Mouse (Mus musculus) small intestine, adult 2 months (tissue): ENCODE measurements around the gene Smg8.

Experiments
- CTCF ChIP-seq: fragments of 200-500 bp; IDR thresholded peaks from 2 replicates; pipeline ENCODE4 v1.5.1; 2012; ENCODE audit warnings: low read depth, mild to moderate bottlenecking, control low read depth, inconsistent platforms, low read length, moderate library complexity, mixed read lengths; ENCODE audit not compliant: insufficient replicate concordance, insufficient read length; ENCODE audit errors: extremely low read depth
- POLR2A ChIP-seq: fragments of 200-500 bp; IDR thresholded peaks from 2 replicates; pipeline ENCODE4 v1.6.1; 2012; ENCODE audit warnings: low read depth, mild to moderate bottlenecking, control low read depth, inconsistent platforms, low read length, moderate library complexity

GRCm38 (mm10) chr11:87126281-87126823, 39.8 kb upstream of the Smg8 start:
- no peak for TF ChIP-seq CTCF
- TF ChIP-seq POLR2A: no peak
